Mouse (Mus musculus): Measurements from ENCODE around the gene Gm42674. TPM values are rescaled to one million over a fixed set of nuclear protein-coding genes. Genes with fewer than 3 reads are reported as not detected.

Gm42674 gene
- not detected for total RNA-seq (2021)
- long read RNA-seq, experiment 1: 0 reads
- long read RNA-seq, experiment 2: 0 reads

DNA sequence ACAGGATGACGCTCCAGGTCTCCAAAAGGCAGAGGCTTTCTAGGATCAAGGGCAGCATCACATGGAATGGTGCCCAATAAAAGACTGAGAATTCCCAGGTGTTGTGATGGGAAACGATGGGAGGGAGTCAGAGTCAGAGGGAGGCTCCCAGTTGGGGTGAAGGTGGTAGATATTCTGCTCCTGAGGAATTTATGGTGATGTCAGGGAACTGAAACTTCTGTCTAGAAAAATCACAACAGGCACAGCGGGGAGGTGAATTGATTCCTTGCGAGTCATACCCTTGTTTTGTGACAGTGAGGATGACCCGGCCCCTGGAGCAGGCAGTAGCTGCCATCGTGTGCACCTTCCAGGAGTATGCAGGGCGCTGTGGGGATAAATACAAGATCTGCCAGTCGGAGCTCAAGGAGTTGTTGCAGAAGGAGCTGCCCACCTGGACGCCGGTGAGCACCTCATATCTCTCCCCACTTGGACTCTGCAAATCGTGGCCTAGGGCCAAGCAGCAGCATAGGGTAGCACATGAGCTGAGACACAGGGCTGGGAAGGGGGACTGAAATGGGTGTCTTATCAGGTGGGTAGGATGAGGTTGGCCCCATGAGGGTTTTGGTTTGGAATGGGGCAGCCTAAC is at the start of gene Gm42674:
Gene Gm42674, plus strand, starts transcription at position 419 of the 625 bp plus-strand sequence.
- intact Hi-C loops (cut with DNase I): no loop called here
- Histone ChIP-seq H3K4me3 (no peak within 1 kb of the TSS), H3K27ac (peak within 1 kb of the TSS; percentile 84)
- no peak for TF ChIP-seq CTCF (IDR thresholded peaks at IDR 0.05)
- no peak for DNase-seq

DNA sequence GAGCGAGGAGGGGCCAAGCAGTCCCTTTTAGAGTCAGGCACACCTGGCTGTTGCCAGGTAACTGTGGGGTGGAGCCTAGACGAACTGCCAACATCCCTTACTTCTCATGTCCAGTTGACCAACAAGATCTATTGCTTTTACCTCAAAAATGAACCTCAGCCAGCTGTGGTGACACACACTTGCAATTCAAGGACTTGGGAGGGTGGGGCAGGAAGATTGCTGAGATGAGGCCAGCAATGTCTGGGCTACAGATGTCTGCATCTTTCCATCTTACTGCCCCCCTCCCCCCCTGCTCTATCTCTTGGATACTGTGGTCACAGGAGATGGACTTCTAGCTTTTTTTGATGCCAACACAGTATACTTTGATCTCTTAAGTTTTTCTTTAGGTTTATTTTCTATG is 49.5 kb upstream of the Gm42674 start:
- Histone ChIP-seq H3K27ac (no peak overlapping the region), H3K4me3 (no peak overlapping the region)
- intact Hi-C loops (cut with DNase I): no loop called here
- no peak for DNase-seq
- TF ChIP-seq CTCF (IDR thresholded peaks at IDR 0.05): no peak

DNA sequence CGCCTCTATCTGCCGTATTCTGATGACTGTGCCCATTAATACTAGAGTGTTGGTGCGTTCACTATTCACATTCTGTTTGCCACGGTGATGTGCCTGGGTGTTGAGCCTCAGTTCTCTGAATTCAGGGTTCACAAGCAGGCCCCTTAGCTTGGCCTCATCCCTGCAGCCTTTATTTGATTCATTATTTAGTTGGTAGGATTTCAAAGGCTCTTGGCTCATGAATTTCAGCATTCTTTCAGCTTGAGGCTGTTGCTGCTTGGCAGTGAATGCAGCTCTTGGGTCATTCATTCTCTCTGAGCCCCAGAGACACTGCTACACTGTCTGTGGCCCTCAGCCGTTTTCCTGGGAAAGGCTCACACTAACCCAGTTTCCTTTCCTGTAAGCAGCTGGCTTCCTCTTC is 45.8 kb upstream of the Gm42674 start:
- Histone ChIP-seq H3K4me3 (no peak overlapping the region), H3K27ac (0 out of 2 replicates have a peak overlapping the region, but pooled peaks have one; percentile 32)
- no peak for TF ChIP-seq CTCF (IDR thresholded peaks at IDR 0.05)
- DNase-seq: peak; percentile 58
- intact Hi-C loops (cut with DNase I): no loop called here

DNA sequence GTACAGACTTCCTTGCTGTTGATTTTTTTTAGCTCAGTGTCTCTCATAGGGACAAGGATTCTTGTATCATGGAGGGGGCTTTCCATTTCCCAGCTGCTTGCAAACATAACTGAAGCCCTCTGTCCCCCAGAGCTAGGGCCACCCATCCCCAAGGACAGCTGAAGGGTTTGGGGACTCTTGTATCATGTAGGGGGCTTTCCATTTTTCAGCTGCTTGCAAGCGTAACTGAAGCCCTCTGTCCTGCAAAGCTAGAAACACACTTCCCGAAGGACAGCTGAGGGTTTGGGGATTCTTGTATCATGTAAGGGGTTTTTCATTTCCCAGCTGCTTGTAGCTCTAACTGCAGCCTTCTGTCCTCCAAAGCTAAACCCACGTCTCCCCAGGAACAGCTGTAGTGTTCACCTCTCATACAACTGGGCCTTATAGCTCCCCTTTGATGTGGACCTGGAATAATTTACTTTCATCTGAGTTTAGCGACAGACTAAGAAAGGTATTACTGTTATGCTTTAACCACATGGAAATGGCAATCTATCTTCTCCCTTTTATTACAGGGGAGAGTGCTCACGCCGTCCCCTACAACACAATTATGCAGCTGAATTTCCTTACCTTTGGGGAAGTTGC is 41.6 kb upstream of the Gm42674 start, which contains the start of gene S100a3:
Gene S100a3, plus strand, starts transcription at position 571 of the 621 bp plus-strand sequence.
- Histone ChIP-seq H3K27ac (no peak within 1 kb of the TSS), H3K4me3 (no peak within 1 kb of the TSS)
- no peak for TF ChIP-seq CTCF (IDR thresholded peaks at IDR 0.05)
- intact Hi-C loops (cut with DNase I): no loop called here
- no peak for DNase-seq

DNA sequence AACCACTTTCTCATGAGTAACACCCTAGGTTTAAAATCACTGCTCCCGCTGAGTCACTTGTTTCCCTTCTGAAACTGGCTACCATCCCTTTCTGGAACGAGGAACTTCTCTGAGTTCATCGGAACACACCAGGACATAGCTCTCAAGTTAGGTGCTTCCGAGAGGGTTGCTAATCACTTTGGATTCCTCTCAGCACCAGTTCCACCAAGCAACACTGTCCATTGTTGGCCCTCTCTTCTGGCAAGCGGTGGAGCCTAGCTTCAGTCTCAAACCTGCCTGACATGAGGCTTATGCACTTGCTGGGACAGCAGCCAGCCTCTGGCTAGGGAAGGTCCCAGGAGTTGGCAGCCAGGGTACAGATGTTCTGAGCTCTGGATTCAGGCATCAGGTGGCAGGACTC is 27.0 kb upstream of the Gm42674 start:
- DNase-seq: peak; percentile 66
- Histone ChIP-seq H3K4me3 (no peak overlapping the region), H3K27ac (peak overlapping the region; percentile 76)
- TF ChIP-seq CTCF (IDR thresholded peaks at IDR 0.05): no peak
- intact Hi-C loops (cut with DNase I): no loop called here

DNA sequence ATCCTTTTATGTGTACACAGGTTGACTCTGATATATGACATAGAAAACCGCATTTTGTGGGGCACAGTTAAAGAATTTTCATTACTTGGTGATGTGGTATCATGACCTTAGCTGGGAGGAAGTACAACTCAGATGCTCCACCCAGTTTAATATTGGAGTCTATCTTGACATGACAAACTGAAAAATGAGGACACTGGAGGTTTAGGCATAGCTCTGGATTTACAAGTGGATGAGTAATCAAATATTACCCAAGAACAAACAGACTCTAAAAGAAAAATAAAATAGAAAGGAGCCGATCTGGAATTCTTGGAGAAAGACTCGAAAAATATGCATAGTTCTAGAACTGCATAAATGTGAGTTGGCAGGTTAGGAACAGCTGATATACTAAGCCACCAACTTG is 26.4 kb upstream of the Gm42674 start:
- intact Hi-C loops (cut with DNase I): no loop called here
- TF ChIP-seq CTCF (IDR thresholded peaks at IDR 0.05): no peak
- DNase-seq: no peak
- Histone ChIP-seq H3K27ac (peak overlapping the region; percentile 76), H3K4me3 (no peak overlapping the region)

DNA sequence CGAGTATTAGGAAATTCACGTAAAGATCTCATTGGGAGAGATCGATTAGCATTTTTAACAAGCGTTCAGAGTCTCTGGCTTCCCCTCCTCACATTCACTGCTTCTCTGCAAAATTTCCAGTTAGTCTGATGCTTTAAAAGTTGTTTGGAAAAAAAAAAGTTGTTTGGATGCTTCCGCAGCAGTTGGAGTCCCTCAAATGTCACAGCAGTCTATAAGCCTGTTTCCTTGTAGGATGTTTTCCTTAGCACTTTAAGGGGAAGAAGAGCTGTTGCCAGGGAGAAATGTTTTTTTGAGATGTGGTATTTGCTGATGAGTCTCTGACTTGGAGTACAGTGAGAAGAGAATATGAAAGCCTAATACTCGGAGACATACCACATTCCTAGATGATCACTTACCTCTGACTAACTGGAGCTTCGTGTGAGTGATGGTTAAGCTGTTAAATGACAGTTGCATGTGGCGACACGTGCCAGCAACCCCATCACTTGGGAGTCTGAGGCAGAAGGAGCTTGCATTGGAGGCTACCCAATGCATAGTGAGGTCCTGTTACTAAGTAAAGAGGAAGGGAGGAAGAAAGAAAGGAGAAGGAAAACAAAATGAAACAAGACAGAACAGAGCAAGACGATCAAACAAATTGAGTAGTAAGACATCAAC is 25.2 kb upstream of the Gm42674 start:
- Histone ChIP-seq H3K27ac (no peak overlapping the region), H3K4me3 (no peak overlapping the region)
- no peak for TF ChIP-seq CTCF (IDR thresholded peaks at IDR 0.05)
- intact Hi-C loops (cut with DNase I): no loop called here
- no peak for DNase-seq

DNA sequence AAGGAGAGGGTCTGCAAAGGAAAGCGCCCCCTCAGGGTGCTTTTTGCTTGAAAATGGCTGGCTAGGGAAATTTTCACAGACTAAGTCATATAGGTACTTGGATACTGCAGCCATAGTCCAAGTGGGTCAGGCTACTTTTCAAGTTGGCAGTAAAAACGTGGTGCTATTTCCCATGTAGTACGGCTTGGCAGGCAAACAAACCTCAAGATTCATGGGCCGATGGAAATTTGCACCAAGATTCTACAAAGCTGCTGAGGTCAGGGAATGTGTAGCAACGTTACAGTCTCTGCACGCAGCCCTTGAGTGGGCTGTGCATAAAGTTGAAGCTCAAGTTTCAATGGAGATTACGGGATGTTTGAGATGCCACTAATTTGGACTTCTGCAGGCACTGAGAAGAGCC is 22.3 kb upstream of the Gm42674 start:
- TF ChIP-seq CTCF (IDR thresholded peaks at IDR 0.05): no peak
- Histone ChIP-seq H3K27ac (no peak overlapping the region), H3K4me3 (no peak overlapping the region)
- intact Hi-C loops (cut with DNase I): no loop called here
- DNase-seq: no peak

DNA sequence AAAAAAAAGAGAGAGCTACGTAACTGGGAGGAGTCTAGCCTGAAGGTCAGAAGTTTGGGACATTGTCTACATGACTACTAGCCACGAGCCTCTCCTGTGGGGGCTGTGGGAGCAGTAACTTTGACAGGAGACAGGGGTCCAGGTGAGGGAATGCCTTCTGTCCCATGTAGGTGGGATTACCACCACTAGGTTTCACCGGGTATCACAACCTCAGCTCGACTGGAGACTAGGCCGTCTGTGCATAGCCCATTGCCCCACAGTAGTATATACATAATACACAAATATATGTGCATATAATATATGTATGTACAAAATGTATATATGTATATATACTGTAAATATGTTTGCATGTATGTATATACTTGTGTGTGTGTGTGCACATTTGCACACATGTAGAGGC is 20.6 kb upstream of the Gm42674 start:
- no peak for TF ChIP-seq CTCF (IDR thresholded peaks at IDR 0.05)
- intact Hi-C loops (cut with DNase I): loop anchor here (10.0 kb wide), 1 partner anchor 56 kb away; the partner anchor contains the start of gene S100a14
- H3K27ac ChIP-seq: no peak overlapping the region
- no peak overlapping the region for H3K4me3 ChIP-seq
- DNase-seq: no peak

DNA sequence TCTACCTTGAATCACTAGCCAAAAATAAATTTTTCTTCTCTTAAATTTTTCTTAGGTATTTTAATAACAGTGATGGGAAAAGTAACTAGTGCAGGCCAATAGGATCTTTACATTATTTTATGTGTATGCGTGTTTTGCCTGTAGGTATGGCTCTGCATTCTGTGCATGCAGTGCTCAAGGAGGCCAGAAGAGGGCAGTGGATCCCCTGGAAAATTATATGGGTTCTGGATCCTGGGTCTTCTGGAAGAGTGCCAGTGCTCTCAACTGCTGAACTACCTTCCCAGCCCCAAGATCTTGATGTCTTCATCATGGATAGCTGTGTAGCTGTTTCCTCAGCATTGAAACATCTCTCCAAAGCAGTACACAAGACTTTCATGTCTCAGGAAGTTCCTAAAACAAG is 19.5 kb upstream of the Gm42674 start:
- H3K4me3 ChIP-seq: no peak overlapping the region
- DNase-seq: no peak
- H3K27ac ChIP-seq: no peak overlapping the region
- intact Hi-C loops (cut with DNase I): loop anchor here (10.0 kb wide), 1 partner anchor 57 kb away; the partner anchor contains the start of gene S100a14
- peak; percentile 46 for TF ChIP-seq CTCF (IDR thresholded peaks at IDR 0.05)

DNA sequence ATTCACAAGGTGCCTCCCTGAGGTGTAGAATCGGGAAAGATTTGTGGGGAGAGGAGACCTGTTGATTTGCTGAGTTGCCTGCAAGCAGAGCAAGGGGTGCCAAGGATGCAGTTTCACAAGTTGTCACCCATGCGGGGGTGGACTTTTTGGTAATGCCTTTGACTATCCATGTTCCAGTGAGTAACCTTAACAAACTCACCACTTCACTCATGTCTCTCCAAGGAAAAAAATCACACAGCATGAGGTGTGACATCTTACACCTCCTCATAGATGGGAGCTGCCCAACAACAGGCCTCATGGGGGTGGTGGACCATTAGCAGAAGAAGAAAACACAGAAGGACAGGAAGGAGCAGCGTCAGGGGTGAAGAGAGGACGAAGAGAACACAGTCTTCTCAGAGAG is 19.1 kb upstream of the Gm42674 start:
- no peak for TF ChIP-seq CTCF (IDR thresholded peaks at IDR 0.05)
- no peak for DNase-seq
- Histone ChIP-seq H3K27ac (no peak overlapping the region), H3K4me3 (no peak overlapping the region)
- intact Hi-C loops (cut with DNase I): loop anchor here (10.0 kb wide), 1 partner anchor 58 kb away; the partner anchor contains the start of gene S100a14

DNA sequence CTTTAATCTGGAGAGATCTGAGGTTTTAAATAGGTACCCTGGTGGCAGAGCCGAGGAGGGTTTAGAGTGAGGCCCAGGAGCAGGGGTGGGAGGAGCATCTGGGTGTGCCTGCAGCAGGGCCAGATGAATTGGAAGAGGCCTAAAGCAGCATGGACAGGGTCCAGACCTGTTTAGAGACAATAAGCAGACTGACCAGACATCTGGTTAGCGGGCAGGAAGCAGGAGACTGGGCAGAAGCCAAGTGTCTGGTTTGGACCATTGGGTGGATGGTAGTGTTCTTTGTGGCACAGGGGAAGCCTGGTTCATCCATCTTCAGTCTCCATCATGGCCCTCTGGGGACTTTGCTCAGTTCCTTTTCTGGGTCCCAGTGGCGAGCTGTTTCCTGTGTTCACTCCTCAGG is 17.8 kb upstream of the Gm42674 start:
- peak; percentile 60 for DNase-seq
- Histone ChIP-seq H3K4me3 (no peak overlapping the region), H3K27ac (peak overlapping the region; percentile 64)
- intact Hi-C loops (cut with DNase I): loop anchor here (10.0 kb wide), 1 partner anchor 59 kb away; the partner anchor contains the start of gene S100a14
- 0 out of 2 replicates have a peak, but pooled peaks have one; percentile 1 for TF ChIP-seq CTCF (IDR thresholded peaks at IDR 0.05)

DNA sequence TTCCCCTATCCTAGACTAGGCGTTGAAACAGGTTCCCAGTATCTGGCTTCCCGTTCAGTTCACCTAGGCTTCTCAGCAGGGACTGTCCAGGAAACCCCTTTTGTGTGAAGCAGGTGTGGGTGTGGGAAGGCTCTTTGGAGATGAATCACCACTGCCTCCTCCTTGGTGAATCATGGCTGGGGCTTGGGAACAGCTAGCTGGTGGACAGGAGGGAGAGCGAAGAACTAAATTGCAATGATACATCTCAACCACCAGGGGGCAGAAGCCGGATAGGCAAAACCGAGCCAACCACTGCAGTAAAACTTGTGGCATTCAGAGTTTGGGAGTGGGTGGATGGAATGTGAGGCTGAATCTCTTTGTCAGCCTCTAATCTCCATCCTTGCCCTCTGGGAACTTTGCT is 16.1 kb upstream of the Gm42674 start:
- intact Hi-C loops (cut with DNase I): loop anchor here (1.0 to 10.0 kb wide), 4 partner anchors 30 to 122 kb away; partner anchors contain the start of gene S100a14
- peak overlapping the region; percentile 90 for H3K27ac ChIP-seq
- DNase-seq: peak; percentile 65
- peak; percentile 90 for TF ChIP-seq CTCF (IDR thresholded peaks at IDR 0.05)
- H3K4me3 ChIP-seq: no peak overlapping the region
